7 mouse cellular contexts compared by ENCODE assay signal in the genomic region with DNA sequence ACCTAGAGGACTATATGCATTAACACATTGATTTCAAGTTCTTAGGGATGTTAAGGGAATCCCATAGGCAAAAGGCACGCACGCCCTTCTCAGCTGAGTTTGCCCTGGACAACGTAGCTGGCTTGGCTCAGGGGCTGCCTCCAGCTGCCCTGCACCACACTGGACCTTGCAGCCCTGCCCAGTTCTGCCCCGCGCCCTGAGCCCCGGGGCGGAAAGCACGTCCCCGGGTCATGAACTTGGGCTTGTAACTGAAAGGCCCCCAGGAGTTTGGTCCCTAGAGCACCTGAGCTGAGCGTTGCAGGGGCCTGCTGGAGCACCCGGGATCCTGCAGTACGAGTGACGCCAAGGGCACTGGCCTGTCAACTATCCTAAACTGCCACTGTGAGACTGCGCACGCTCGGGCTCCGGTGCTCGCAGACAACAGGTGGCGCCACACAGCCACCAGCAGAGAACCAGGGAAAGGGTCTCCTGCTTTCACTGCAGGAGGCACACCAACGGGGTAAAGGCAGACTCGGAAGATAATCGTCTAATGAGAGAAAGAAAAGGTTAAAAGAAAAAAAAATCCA. TPM values are rescaled to one million over a fixed set of nuclear protein-coding genes. Genes with fewer than 3 reads are reported as not detected.
A peak's percentile ranks its signal among the peaks of the same experiment; 100 is the strongest.
DNase-seq lines count a peak whose midpoint lies in the region; ATAC-seq and TF ChIP-seq lines count a peak whose summit lies in the region.

No protein-coding gene starts in this region.

- in situ Hi-C loops in CH12.LX (cut with MboI; ENCODE audit: low pct_ligation_motif_present, low pct_unique_long_range_greater_than_20kb, low sequenced_read_pairs) = loop anchor here (10.0 kb wide), 1 partner anchor 334 kb away; no protein-coding TSS in a partner anchor
- in situ Hi-C loops in Patski (cut with MboI; ENCODE audit: low pct_unique_long_range_greater_than_20kb) = loop anchor here (5.0 to 10.0 kb wide), 2 partner anchors 163 to 324 kb away; no protein-coding TSS in a partner anchor

- no peaks in the 10 kb centered on the region for H3K79me2 ChIP-seq in CH12.LX (replicated peaks; ENCODE audit: control insufficient read depth, extremely low read depth, insufficient read depth, poor library complexity, severe bottlenecking)

- CTCF ChIA-PET in Patski (lab: Charles Lee) = interaction anchor here (1.4 to 2.6 kb wide), 3 partner anchors 11 to 161 kb away, joined by 3 to 12 read pairs (median 5); no protein-coding TSS in a partner anchor

- TF ChIP-seq EP300 in CH12.LX (IDR thresholded peaks at IDR 0.05; ENCODE audit: low read length) = no peak
- no peak for TF ChIP-seq EP300 in stomach, postnatal 0 days (optimal IDR thresholded peaks at IDR 0.05)

- TF ChIP-seq RAD21 in CH12.LX (IDR thresholded peaks at IDR 0.05; ENCODE audit: low read depth, low read length) = peak; percentile 44

- TF ChIP-seq CTCF in CH12.LX (conservative IDR thresholded peaks at IDR 0.05 in 1 of 2, IDR thresholded peaks at IDR 0.05 in 1 of 2; ENCODE audit: low read depth in 2 of 2, low read length in 2 of 2) = peak in 1 of 2 experiments; percentile 64; a peak in 2 of 4 replicates
- TF ChIP-seq CTCF in Patski (IDR thresholded peaks at IDR 0.05) = peak; percentile 45
- TF ChIP-seq CTCF in stomach, postnatal 0 days (IDR thresholded peaks at IDR 0.05; ENCODE audit: low read depth) = peak; percentile 70

- no peak overlapping the region for H3K27ac ChIP-seq in CH12.LX (ENCODE audit: insufficient read depth, low read depth)
- no peak overlapping the region for H3K27ac ChIP-seq in forebrain, embryonic 16.5 days (ENCODE audit: low read length)
- no peak overlapping the region for H3K27ac ChIP-seq in stomach, postnatal 0 days (replicated peaks)

- no peaks in the 10 kb centered on the region for H3K9me3 ChIP-seq in CH12.LX (replicated peaks; ENCODE audit: low read length)
- no peaks in the 10 kb centered on the region for H3K9me3 ChIP-seq in forebrain, embryonic 16.5 days (ENCODE audit: control insufficient read depth, low read length)
- no peaks in the 10 kb centered on the region for H3K9me3 ChIP-seq in stomach, postnatal 0 days (ENCODE audit: control insufficient read depth, low read length)

- dilution Hi-C loops in CH12.LX (cut with MboI; ENCODE audit: extremely low pct_ligation_motif_present, extremely low pct_unique_long_range_greater_than_20kb, low sequenced_read_pairs) = no loop called here

- no peaks in the 10 kb centered on the region for H3K27me3 ChIP-seq in CH12.LX (replicated peaks)
- no peaks in the 10 kb centered on the region for H3K27me3 ChIP-seq in Patski
- no peaks in the 10 kb centered on the region for H3K27me3 ChIP-seq in forebrain, embryonic 16.5 days (replicated peaks; ENCODE audit: control insufficient read depth, insufficient read depth, low read length)
- no peaks in the 10 kb centered on the region for H3K27me3 ChIP-seq in stomach, postnatal 0 days (ENCODE audit: control insufficient read depth, insufficient read depth, low read length)

- H3K4me2 ChIP-seq in CH12.LX (ENCODE audit: insufficient read depth, low read depth, poor library complexity, severe bottlenecking) = no peak overlapping the region
- H3K4me2 ChIP-seq in forebrain, embryonic 16.5 days (ENCODE audit: low read length) = peak overlapping the region; percentile 5; the same call in 1 of the 2 replicates
- H3K4me2 ChIP-seq in stomach, postnatal 0 days (replicated peaks; ENCODE audit: low read depth) = peak overlapping the region; percentile 38

- no peak overlapping the region for H3K4me3 ChIP-seq in CH12.LX (replicated peaks in 1 of 3; ENCODE audit: low read depth in 2 of 3, low read length in 2 of 3, poor library complexity in 1 of 3)
- H3K4me3 ChIP-seq in forebrain, embryonic 16.5 days (replicated peaks; ENCODE audit: low read length) = no peak overlapping the region
- no peak overlapping the region for H3K4me3 ChIP-seq in stomach, postnatal 0 days (ENCODE audit: low read depth, low read length)

- no peaks in the 10 kb centered on the region for H3K4me1 ChIP-seq in CH12.LX (ENCODE audit: control insufficient read depth in 1 of 2, insufficient read depth in 2 of 2)
- H3K4me1 ChIP-seq in forebrain, embryonic 16.5 days (replicated peaks; ENCODE audit: control insufficient read depth, insufficient read depth, low read length) = no peaks in the 10 kb centered on the region
- H3K4me1 ChIP-seq in stomach, postnatal 0 days (replicated peaks; ENCODE audit: control insufficient read depth, insufficient read depth) = no peaks in the 10 kb centered on the region

- WGBS in forebrain, embryonic 16.5 days = 11% methylated on average over 22 of the region's 22 CpGs
- 10% methylated on average over 22 of the region's 22 CpGs for WGBS in stomach, postnatal 0 days

- H3K9ac ChIP-seq in CH12.LX (ENCODE audit: insufficient read depth, low read depth) = no peak overlapping the region
- no peak overlapping the region for H3K9ac ChIP-seq in forebrain, embryonic 16.5 days (replicated peaks; ENCODE audit: low read depth, low read length)
- peak overlapping the region; percentile 38; the same call in 1 of the 2 replicates for H3K9ac ChIP-seq in stomach, postnatal 0 days (ENCODE audit: low read length)

- ATAC-seq in Patski = no peak
- ATAC-seq in forebrain, embryonic 16.5 days = peak; percentile 36; the same call in 1 of the 2 replicates
- ATAC-seq in stomach, postnatal 0 days (ENCODE audit: low FRiP score, low TSS enrichment) = peak; percentile 57
- ATAC-seq in monocyte, adult 5-6 weeks (replicated peaks; ENCODE audit: insufficient number of reproducible peaks, low FRiP score, low TSS enrichment, poor library complexity, severe bottlenecking) = no peak

- POLR2A ChIA-PET in Patski (lab: Charles Lee) = interaction anchor here (0.7 kb wide), 1 partner anchor 280 kb away, joined by 3 read pairs; no protein-coding TSS in a partner anchor

- no peak for DNase-seq in CH12.LX (ENCODE audit: extremely low read depth)
- no peak for DNase-seq in Patski (ENCODE audit: low read depth, low spot score)
- peak; percentile 48 for DNase-seq in kidney, adult 18-20 months
- DNase-seq in lung, postnatal 10 days = peak; percentile 42
- peak; percentile 62 for DNase-seq in stomach, postnatal 0 days (ENCODE audit: low spot score)

- no peak for TF ChIP-seq POLR2A in CH12.LX (IDR thresholded peaks at IDR 0.05; ENCODE audit: low read depth, low read length)

- no peaks in the 10 kb centered on the region for H3K36me3 ChIP-seq in CH12.LX (replicated peaks in 1 of 2; ENCODE audit: control insufficient read depth in 1 of 2, insufficient read depth in 1 of 2, low read length in 1 of 2)
- no peaks in the 10 kb centered on the region for H3K36me3 ChIP-seq in forebrain, embryonic 16.5 days (ENCODE audit: control insufficient read depth, insufficient read depth)
- H3K36me3 ChIP-seq in stomach, postnatal 0 days (ENCODE audit: control insufficient read depth, insufficient read depth, low read length) = no peaks in the 10 kb centered on the region

TF ChIP-seq in CH12.LX, 34 proteins besides CTCF, POLR2A, EP300 and RAD21:
- TF ChIP-seq SMC3 (IDR thresholded peaks at IDR 0.05; ENCODE audit: low read depth, low read length) (peak; percentile 63), E2F4 (IDR thresholded peaks at IDR 0.05; ENCODE audit: insufficient replicate concordance, low read depth, low read length) (no peak), NRF1 (IDR thresholded peaks at IDR 0.05; ENCODE audit: low read depth, low read length) (peak; percentile 69)

RNA-seq across cellular contexts. Expression of a gene that starts 43.1 kb away (rescaled TPM):
- 24.1 and 26.1 TPM in 2 replicates for total RNA-seq in CH12.LX (2012; rRNA removed)
- 22.3 and 24.2 TPM in 2 replicates for total RNA-seq in CH12.LX (2014; rRNA removed)
- 14.4 TPM in 2 replicates for polyA plus RNA-seq in CH12.LX (2012; ENCODE audit: insufficient read length, low read depth)
- polyA plus RNA-seq in Patski (2021) = 65.9 TPM
- polyA plus RNA-seq in forebrain, embryonic 16.5 days (2015; fragmentation: Nextera tagmentation; extraction: Ambion mirVana) = 66.6 and 77.6 TPM in 2 replicates
- 18.3 and 20.9 TPM in 2 replicates for polyA plus RNA-seq in stomach, postnatal 0 days (2015; fragmentation: Nextera tagmentation; extraction: Ambion mirVana)
- total RNA-seq in monocyte, adult 5-6 weeks (2017) = 32.6 to 35.1 TPM (median 33.5 TPM) in 3 replicates

Comparison
In these comparisons a context has a peak if more than half of its experiments do, and no peak if none do; other contexts are left out.
1. DNase-seq: peak in kidney, adult 18-20 months (single experiment), lung, postnatal 10 days (single experiment) and stomach, postnatal 0 days (single experiment); none in CH12.LX (single experiment) and Patski (single experiment).
2. ATAC-seq: peak in forebrain, embryonic 16.5 days (single experiment) and stomach, postnatal 0 days (single experiment); none in Patski (single experiment) and monocyte, adult 5-6 weeks (single experiment).